Mouse (Mus musculus) kidney, adult 9 months (tissue): ENCODE data around the gene Insl6.

ENCODE experiments used
- DNase-seq: peaks from one replicate; pipeline ENCODE4 v3.0.0; 2022

Gene Insl6

DNA sequence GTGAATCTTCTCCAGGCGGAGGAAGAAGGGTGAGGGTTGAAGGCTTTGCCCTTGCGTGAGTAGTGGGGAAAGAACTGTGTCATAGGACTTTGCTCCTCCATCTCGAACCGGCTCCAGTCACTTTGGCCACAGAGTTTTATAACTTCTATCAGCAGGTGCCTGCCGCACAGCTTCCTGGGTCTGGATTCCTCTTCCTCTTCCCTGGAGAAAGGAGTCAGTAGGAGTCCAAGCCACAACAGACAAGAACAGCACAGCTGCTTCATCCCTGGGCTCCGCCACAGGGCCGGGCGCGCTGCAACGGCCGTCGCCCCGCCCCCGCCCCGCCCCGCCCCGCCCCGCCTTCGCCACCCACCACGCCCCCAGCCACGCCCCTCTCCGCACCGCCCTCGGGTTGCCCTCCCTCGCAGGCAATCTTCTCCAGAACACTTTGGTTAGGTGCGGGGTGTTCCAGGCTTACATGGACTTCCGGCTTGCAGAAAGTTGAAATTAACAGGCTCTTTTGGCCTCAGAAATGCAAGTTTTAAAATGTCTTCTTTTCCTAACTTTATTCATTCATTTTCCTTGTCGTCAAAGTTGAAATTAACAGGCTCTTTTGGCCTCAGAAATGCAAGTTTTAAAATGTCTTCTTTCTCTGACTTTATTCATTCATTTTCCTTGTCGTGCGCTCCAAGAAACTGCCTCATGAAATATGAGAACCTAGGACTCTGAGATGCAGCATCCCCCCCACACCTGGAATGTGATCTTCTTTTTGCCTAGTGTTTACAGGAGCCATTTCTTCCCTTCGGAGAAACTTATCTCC lies at the start of gene Insl6:
Gene Insl6, minus strand, starts transcription at position 304 of the 799 bp plus-strand sequence.
- peak; percentile 56 for DNase-seq

DNA sequence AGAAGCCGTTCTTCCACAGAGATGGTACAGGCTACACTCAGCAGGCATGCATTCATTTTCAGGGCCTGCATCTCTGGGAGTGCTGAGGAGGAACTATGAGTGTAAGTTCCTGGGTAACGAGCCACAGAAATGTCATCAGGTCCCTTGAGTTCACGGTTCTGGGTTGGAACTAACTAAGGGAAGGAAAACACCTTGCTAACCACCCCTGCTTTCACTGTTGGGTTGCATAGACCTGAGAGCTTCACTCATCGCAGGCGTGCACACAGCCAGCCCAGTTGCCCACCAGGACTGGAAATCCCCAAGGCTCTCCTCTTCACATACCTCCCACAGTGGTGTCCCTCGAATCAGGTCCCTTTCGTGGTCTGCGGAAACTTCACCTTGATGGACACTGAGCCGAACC lies 49.8 kb upstream of the Insl6 start:
- DNase-seq: no peak

DNA sequence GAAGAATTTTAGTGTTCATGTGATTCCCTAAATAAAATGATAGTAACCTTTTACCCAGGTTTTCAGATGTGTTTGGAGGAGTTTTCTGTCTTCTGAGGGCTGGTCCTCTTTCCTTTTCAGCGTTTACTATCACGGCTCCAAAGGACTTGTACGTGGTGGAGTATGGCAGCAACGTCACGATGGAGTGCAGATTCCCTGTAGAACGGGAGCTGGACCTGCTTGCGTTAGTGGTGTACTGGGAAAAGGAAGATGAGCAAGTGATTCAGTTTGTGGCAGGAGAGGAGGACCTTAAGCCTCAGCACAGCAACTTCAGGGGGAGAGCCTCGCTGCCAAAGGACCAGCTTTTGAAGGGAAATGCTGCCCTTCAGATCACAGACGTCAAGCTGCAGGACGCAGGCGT lies 48.3 kb upstream of the Insl6 start:
- no peak for DNase-seq

DNA sequence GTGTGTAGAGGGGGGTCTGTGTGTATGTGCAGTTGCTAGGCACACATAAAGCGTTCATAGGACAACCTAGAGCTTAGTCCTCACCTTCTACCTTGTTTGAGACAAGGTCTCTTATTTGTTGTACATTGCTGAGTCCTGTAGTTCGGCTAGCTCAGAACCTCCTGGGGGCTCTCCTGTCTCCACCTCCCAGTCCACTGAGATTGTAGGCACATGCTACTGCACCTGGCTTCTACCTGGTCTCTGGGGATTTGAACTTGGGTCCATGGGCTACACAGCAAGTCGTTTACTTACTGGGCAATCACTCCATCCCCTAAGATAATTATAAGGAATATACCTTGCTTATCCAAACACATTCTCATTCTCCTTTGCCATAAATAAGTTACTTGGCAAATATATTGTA lies 47.5 kb upstream of the Insl6 start:
- no peak for DNase-seq

DNA sequence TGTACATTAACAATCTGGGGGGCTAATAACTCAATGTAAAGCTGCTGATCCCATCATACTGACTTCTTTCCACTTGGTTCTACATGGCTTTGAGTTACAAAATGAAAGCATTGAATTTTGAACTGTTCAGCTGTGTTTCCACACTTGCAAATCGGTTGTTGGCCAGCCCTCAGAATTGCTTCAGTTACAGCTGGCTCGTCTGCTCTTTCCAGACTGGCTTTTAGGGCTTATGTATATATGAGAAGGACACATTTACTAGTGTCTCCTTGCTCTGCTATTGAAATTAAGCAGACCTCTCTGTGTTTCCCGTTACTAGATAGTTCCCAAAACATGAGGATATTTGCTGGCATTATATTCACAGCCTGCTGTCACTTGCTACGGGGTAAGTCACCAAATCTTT lies 47.0 kb upstream of the Insl6 start:
- DNase-seq: no peak

DNA sequence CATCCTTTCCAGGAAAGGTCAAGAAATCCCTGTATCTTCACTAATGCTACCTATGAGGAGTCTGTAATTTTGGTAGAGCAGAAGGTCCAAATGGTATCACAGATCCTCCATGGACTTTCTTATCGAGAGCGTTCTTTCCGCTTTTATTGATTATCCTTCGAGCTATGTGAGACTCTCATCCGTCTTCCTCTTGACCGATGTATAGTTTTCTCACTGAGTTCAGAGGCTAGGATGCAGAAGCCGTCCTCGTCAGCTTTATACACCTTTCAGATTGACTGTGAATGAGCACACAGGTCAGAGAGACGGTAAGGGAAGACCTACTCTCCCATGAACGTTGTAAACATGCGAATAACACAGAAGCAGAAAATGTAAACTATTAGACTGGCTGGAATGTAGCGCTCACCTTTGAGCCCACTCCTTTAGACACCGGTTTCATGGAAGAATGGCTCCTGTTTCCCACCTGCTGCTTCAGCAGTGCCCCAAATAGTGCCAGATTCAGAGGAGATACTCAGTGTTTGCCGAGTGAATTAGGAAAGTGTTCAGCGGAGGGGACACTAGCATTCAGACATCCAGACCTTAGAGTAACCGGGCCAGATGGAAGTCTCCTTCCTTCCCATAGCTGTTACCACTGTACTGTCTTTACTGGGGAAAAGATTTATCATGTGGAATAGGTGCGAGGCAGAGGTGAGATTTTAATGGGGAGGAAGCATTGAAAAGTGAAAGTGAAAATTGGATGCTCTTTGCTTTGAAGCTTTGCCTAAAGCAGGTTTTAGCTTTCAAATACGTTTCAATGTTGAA lies 46.3 kb upstream of the Insl6 start:
- DNase-seq: no peak

DNA sequence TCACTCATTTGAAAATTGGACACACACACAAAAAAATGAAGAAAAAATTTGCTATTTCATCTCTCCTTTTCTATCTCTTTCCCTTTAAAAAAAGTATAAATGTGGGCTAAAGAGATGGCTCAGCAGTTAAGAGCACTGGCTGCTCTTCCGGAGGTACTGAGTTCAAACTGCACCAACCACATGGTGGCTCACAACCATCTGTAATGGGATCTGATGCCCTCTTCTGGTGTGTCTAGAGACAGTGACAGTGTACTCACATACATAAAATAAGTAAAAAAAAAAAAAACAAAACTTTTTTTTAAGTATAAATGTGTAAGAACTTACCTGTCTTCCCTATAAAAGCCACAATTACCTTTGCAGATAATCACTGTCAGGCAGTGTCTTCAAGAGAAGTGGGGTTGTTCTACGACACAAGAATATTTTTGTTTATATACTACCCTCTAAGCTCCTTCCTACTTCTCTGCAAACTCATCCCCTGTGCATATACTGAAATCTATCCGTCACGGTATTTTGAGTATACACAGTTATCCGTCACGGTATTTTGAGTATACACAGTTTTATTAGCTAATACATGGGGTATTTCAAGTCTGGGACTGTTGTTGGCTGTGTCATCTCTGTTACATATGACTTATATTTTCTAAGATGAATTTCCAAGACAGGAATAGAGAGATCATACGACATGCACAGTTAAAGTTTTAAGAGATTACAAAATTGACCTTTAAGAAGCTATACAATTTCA lies 45.6 kb upstream of the Insl6 start:
- DNase-seq: no peak

DNA sequence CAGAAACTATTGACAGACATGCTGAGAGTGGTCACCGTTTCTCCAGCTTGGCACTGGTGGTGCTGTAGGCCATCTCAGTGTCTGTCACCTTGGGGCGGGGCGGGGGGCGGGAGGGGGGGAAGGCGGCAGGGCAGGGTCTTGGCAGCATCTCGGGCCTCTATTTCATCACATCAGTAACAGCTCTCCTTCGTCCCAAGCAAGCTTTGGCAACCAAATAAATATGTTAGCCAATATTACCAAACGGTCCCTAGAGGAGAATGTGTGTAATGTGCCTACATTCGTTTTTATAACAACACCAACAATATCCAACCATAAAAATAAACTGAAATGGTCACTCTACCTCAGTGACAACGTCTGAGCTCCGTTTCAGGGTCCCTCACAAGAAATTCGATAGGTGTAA lies 45.0 kb upstream of the Insl6 start:
- no peak for DNase-seq

DNA sequence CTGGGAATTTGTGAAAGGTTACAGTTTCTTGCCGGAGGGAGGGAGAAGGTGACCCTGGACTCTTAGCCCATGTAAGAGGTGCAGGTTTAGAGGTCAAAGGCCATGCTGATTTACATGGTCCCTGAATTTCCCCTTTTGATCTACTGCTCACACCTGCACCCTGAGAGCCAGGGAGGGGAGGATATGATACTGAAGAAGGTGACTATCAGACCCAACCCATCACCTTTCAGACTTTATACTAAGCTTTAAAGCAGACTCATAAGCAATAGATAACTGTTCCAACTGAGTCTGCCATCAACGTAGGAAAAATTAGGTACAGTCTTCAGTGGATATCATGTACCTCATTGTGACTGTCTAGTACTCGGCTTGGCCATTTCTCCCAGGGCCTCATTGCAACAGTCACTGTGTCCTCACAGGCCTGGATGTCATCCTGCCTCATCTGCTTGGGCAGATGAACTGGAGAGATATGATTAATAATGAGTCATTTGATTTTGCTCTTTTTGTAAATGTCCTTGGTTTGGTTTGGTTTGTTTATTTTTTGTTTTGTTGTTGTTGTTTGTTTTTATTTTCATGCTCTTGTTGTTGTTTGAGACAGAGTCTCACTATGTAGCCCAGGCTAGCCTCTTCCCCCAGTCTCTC lies 43.6 kb upstream of the Insl6 start:
- DNase-seq: no peak

DNA sequence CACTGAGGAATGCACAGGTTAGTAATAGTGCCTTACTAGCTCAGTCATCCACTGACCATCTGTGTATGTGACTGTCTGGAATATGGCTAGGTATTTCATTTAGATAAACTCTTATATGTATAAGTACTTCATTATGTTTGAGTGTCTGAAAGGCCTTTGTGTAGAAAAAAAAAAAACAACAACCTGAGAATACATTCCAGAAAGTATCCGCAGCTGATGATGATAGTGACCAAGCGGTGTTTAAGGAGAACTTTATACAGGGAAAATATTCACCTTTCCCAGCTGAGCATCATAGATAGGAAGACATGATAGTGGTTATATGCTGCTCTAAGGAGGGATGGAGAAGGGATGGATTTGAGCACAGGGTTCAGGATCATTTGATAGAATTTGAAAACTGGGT lies 42.9 kb upstream of the Insl6 start:
- no peak for DNase-seq

DNA sequence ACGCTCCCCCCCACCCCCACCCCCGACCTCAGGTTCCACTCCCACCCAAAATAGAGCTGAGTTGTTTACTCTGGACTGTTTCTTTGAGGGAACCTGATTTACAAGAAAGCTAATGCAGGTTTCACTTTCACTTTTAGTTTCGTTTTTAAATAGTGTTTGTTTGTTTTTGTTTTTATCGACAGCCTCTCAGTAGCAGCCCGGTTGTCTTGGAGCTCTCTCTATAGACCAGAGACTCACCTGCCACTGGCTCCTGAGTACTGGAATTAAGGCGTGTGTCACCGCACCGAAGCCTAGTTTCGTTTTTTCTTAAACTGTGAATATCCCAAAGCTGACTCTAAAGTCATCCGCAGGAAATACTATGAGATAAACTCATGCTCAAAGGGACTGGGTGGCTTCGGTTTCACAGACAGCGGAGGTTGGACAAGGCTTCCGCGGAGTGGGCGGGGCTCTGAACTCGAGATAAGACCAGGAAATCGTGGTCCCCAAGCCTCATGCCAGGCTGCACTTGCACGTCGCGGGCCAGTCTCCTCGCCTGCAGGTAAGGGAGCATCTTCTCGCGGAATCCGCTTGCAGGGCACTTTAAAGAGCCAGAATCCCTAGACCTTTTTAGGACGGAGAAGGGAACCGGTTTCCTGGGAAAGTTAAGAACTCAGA lies 41.9 kb upstream of the Insl6 start, which contains the start of the genes Plgrkt and Cd274:
Gene Plgrkt, minus strand, starts transcription at position 422 of the 654 bp plus-strand sequence.
Gene Cd274, plus strand, starts transcription at position 487 of the 654 bp plus-strand sequence.
- peak; percentile 84 for DNase-seq

DNA sequence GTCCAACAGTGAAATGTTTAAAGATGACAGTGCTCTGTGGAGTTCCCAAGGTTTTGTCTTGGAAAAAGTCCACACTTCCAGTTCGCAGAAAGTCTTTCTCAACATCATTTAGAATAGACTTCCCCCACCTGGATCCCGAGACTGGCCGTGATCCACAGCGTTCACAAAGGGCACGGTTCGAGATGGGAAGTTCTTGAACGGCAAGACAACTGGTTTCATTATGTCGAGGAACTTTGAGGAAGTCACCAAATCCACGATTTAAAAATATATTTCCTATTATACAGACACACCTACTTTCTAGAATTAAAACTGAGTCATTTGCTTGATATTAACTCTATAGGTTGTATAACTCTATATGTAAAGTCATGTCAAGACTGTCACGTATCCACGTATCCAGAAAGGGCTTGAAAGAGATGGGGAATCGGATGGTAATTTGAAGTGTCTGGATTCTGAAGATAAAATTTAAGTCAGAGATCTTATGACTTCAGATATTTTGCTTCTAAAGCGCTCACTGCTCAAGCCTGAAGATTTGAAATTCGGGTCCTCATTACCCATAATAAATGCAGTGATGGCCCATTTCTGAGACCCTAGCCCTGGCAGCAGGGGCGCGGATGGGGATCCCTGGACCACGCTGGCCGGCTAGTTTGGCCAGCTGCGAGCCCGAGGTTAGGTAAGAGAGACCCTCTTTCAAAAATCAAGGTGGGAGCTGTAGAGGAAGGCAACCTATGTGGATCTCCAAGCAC lies 41.2 kb upstream of the Insl6 start:
- DNase-seq: no peak

DNA sequence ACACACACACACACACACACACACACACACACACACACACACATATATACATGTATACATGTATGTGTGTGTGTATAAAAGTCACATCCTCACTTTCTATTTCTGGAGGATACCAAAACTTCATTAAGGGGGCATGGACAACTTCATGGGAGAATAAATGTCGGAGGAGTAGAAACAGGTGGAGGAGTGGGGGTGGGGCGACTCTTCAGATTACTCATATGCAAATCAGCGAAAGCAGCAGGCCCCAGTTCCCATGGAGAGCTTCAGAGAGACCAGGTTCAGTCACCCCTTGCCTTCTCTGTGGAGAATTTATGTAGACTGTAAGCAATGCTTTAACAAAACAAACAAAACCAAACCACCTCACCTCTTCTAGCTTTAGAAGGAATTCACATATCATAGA lies 39.9 kb upstream of the Insl6 start:
- DNase-seq: no peak

DNA sequence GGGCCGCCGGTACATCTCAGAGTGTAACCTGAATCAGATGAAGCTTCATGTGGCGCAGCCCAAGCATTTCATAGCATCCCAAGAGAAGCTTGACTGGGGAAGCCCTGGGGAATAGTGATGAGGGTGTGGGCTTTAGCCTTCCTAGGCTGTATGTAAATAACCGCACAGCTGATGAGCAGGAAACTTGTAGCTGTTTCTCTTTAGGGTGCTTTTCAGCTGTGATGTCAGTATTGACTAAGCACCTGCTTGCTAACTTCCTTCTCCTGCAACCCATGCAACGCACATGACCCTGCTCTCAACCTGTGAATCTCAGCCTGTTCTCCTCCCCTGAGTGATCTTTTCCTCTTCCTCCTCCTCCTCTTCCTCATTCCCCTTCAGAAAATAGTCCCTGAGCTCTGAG lies 38.9 kb upstream of the Insl6 start:
- no peak for DNase-seq

DNA sequence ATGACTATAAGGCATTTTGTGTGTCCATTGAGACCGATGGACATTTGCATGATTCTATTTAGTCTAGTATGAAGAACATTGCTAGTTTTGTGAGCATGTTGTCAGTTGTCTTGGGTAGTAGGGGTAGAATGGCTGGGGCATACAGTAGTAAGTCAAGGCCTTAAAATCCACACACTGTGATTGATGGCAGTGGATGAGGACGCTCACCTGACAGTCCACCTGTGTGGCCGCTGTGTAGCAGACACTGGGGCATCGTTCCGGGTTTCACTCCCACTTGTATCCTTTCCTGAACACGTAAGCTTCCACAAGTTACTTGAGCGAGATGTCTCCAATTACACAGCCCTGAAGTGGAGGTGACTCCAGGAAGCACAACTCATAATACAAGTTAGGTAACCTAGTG lies 38.4 kb upstream of the Insl6 start:
- no peak for DNase-seq

DNA sequence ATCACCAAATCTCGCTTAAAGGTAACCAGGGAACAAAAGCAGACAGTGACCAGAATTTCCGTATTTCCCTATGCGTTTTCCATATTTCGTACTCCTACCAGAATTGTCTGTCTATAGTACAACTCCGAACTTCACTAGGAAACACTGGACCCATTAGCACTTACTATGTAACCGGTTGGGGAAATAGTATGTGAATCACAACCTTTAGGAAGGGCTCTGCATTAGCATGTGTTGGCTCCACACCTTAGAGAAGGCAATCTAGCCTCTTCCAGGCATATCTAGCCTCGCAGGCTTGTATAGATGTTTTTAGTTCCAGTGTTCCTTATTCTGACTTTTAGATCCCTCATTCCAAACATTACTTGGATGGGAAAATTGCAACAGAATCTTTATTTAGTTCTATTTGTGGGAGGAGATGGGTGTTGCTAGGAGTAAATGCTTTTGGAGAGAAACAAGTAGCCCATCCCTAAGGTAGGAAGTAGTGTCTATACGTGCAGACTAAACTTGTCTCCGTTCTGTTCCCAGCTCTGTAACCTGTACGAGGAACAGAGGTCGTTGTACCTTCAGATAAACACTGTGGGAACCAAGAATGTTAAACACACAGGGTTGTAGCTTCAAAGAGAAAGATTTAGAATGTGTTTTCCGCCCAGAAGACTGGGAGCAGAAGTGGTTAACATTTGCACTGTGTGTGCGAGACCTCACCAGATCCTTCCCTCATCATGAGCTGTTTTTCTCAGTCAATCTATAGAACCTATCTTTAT lies 37.2 kb upstream of the Insl6 start:
- no peak for DNase-seq

DNA sequence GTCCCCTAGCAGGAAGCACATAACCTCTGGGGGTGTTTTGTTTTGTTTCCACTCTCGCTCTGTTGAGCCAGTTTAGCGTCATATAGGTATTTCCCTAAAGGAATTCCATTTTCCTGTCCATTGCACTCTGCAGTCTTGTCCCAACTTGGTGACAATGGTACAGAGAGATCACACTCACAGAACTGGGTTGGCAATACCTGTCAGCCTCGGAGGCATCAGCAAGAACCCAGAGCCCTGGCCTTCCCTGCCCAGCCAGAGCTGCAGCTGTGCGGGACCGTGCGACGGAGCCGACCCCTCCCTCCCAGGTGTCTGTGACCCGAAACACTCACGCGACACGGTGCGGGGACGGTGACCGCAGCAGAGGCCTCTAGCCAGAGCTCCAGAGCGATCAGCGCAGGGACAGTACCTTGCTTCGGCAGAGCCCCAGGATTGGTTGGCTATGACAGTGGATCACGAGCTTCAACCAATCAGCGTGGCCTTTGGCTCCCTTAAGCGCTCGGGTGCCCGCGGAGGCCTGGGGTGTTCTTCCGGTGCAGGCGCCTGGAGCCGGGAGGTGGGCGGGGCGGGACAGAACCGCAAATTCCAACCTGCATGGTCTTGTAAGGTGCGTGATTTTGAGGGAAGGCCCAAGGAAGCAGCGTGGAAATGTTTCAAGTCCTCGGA lies 36.4 kb upstream of the Insl6 start:
- peak; percentile 94 for DNase-seq

DNA sequence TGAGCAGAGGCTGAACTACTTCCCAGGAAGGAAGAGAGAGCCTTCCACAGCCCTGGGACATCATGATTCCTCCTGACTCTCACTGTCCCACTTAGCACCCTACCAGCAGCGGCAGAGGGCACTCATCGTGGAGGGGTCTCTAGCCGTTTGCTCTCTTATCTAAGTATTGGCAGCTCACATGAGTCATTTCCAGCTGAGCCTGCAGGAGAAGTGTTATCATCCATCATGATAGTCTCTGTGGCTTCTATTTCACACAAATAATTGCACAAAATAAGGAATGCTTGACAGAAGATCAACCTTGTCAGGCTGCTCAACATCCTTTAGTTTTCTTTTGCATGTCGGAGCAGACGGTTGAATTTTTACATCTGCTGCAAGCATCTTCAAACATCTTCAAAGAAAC lies 35.1 kb upstream of the Insl6 start:
- no peak for DNase-seq

DNA sequence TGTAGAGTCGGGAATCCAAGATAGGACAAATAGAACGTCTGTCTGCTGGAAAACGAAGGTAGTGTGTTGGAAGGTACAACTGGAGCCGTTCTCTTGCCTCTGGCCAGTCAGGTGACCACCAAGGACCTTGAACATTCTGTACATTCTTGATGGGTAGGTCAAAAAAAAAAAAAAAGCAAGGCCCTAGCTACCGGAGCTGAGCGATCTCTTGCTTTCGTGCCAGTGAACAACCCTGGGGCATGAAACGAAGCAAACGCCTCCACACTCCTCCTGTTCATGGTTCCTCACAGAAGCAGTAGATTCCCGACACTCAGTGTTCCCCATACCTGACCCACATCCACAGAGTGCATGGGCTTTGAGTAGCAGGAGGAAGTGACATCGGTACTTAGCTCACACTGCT lies 31.1 kb upstream of the Insl6 start:
- DNase-seq: no peak
